Mouse (Mus musculus) adrenal gland, postnatal 10 days (tissue): ENCODE data around the gene Klhdc7b. TPM values are rescaled to one million over a fixed set of nuclear protein-coding genes. Genes with fewer than 3 reads are reported as not detected.
"Not testable (repeated sequence)": the region's sequence is repeated elsewhere in the genome, so short reads cannot be mapped to it uniquely, and the experiment has no call there.

ENCODE experiments used
- DNase-seq: peaks from one replicate; pipeline ENCODE4 v3.0.0; 2021; ENCODE audit warnings: mixed read lengths
- total RNA-seq, 2 experiments: library from RNA; stranded (reverse); gene quantifications; 2 replicates each; pipeline ENCODE4 v1.2.3; 2021

The Klhdc7b gene
- total RNA-seq, 2 experiments from 2014 or later: 0.06 TPM; not detected in 1

DNA sequence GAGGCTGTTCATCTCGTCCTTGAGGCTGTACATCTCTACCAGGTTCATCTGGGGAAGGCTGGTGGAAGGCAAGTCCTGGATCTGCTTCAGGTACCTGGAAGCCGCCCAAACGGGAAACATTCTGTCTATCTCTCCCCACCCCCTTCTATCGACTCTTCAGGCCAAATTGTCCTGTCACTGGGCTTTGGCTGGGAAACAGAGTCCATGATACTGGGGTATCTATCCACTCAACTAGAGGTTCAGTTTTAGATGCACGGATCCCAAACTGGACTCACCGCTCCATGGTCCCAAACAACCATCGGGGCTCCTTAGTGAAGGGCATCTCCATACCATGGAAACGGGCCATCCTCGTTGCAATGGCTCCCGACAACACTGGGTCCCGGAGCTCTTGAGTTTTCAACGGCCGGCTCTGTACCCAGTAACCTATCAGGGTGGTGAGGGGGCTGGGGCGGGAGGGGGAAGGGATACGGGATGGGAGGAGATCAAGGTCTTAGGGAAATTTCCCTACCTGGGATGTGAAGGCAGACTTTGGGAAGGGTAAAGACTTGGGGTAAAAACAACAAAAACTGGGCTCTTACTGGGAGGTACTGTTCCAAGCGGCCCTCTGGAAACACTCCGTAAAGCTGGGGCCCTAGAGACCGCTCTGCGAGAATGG, 43.5 kb downstream of the Klhdc7b start:
- peak; percentile 25 for DNase-seq

DNA sequence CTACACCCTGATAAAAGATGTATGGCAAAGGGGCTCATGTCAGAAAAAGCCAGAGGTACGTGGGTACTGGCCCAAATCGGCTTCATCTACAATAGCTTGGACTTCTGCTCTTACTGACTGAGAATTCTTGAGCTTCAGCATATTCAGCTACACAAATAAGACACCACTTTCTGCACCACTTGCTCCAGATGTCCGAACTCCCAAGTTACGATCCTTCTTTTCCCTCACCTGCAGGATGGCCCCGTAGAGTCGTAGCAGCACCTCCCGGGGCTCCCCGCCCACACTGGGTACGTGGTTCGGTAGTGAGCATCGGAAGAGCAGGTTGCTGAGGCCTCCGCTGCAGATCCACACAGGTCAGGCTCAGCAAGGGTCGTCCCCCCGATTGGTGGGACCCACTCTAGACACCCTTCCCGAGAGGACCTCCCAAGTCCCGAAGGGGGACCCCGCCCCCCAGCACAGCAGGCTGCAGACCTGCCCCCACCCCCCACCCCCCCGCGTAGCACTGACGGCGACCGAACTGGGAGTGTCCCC, 44.2 kb downstream of the Klhdc7b start:
- DNase-seq: no peak

DNA sequence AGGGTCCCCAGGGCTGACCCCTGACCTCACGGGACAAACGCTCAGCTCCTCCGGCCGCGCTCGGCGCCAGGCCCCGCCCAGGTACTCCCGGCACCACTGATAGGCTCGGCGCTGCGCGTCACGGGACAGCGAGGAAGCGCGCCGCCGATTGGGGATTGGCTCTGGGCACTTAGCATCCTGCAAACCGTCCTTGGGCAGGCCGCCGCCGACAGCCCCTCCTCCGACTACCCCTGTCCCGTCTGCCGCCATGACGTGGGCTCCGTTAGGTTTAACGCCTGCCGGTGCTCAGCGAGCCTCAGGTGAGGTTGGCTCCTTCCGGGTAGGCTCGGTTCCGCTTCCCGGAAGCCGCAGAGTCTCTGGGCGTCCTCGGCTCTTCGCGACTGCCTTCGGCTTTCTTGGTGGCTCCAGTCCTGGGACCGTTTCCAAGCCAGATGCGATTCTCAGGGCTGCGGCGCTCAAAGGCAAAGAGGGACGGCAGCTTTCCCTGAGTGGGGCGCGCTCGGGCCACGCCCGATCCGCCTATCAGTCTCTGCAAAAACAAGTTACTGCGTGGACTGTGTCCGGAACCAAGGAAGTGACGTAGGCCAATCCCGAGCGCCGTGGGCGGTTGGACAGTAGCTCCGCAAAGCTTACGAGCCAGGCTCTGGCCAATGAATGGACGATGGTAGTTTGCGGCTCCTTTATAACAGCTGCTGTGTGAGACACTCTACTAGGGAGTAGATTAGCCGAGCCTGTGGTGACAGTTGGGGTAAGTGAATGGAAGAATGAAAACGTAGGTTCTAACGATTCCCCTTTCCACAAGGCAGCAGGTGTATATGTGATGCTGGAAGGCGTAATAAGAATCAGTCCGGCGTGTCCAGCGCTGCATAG, 44.9 kb downstream of the Klhdc7b start, which contains the start of the genes C730034F03Rik, Gm44502 and Chkb:
TSS of gene C730034F03Rik (plus strand) at position 238 of the 870 bp plus-strand sequence.
TSS of gene Gm44502 (minus strand) at position 345 of the 870 bp plus-strand sequence.
TSS of gene Chkb (minus strand) at position 557 of the 870 bp plus-strand sequence.
- DNase-seq: peak; percentile 95

DNA sequence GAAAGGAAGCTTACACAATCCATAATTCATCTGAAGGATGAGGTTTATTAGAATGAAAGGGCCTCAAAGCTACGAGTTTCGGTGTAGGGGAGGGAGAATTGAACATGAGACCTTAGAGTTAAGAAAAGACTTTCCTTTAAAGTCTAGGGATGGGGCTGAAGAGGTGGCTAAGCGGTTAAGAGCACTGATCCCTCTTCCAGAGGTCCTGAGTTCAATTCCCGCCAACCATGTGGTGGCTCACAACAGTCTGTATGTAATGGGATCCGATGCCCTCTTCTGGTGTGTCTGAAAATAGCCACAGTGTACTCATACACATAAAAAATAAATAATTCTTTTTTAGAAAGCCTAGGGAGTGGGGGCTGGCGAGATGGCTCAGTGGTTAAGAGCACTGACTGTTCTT, 45.6 kb downstream of the Klhdc7b start:
- no peak for DNase-seq

DNA sequence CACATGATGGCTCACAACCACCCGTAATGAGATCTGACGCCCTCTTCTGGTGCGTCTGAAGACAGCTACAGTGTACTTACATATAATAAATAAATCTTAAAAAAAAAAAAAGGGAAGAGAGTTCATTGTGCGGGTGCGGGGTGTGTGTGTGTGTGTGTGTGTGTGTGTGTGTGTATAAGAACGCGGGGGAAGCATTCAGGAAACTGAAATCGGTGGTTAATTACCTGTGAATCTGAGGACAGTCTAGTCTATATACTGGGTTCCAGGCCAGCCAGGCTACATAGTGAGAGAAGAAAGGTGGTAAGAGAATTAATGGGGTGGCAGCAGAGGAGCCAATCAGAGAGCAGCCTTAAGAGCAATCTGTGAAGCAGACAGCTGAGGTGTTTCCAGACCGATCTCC, 46.1 kb downstream of the Klhdc7b start:
- DNase-seq: not testable (repeated sequence)

DNA sequence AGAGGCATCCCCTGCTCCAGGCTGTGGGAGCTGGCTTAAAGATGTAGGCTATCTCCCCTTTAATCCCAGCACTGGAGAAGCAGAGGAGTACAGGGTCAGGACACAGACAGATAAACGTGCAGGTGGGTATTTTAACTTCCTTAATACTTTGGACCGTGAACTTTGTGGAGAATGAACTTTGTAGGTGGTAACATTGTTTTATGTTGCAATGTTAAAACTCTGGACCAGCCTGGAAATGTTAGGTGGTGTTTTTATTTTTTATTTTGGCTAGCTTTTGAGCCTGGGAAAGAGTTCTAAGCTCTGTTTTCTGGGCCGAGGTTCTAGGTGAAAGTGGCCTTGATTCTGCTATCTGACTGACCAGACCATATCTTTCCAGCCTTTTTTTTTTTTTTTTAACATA, 46.6 kb downstream of the Klhdc7b start:
- DNase-seq: no peak

DNA sequence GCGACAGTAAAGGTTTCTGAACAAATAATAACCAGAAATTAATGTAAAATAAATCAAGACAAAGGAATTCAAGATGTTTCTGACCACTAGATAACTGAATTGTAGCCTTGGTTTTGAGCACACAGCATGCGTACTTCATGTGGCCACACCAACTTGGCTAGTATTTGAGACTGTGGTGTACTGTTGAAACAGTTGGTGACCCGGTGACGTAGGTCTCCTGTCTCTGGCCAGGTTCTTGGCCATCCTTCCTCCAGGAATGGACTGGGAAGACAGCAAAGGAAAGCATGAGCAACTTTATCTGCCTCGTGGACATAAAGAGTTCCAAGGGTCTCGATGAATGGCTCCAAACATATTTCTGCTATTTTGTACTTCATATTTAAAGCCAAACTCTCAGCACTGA, 47.1 kb downstream of the Klhdc7b start:
- DNase-seq: no peak

DNA sequence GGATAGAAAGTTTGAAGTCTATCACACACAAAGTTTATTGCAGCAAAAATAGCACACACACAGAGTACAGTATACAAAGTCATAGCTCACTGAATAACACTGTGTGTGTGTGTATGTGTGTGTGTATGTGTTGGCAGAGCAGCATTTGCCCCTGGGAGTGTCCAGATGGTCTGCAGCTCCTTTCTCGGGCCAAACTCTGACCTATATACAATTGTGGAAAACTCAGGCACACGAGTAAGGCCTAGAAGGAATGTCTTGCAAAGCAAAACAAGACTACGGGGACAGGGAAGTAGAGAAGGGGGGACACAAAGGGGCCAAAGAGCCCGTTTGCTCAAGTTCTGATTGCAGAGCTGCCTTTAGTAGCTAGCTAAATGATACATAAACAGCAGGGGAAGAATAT, 48.2 kb downstream of the Klhdc7b start:
- no peak for DNase-seq

DNA sequence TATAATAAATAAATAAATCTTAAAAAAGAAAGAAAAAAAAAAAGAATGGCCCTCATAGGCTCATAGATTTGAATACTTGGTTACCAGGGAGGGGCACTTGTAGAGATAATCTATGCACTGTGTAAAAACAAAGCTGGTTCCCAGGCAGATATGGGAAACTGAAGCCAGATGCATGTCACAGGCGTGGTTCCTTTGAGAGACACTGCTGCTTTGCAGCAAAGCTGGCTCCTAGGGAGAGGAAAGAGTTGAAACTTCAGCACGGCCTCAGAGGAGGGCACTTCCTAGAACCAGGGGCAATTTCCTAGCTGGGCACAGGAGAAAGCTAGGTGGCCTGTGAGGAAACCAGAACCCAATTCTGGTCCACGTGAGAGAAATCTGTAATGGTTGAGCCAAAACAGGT, 49.4 kb downstream of the Klhdc7b start:
- no peak for DNase-seq

DNA sequence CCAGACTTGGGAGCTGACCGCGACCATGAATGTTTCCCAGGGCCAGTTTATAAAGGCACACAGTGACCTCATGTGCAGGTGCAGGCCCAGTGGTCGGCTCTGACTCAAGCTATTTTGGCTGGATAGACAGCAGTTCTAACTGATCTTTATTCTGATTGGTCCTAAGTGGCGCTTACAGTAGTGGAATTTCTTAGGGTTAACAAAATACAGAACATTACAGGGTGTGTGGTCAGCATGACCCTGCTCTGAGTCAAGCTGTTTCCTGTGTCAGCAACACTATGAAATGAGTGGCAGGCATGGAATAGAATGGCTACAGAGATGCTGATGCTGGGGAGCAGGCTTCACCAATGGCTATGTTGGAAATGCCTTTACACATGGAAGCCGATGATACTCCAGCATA, 51.2 kb downstream of the Klhdc7b start:
- DNase-seq: no peak

Other genes starting within 250 kb of the Klhdc7b start
- gene Mapk12, start 244.2 kb upstream of the Klhdc7b start, total RNA-seq: 10 to 100 TPM; 10.1 to 19.3 TPM
- 1 to 10 TPM; 5.1 to 7.3 TPM for gene Mapk11, start 235.3 kb upstream of the Klhdc7b start, total RNA-seq
- gene Plxnb2, start 204.1 kb upstream of the Klhdc7b start, total RNA-seq: 100 to 1,000 TPM in 1 of 2 experiments, 10 to 100 TPM in 1; 96.8 to 105 TPM
- gene Dennd6b, start 188.4 kb upstream of the Klhdc7b start, total RNA-seq: 1 to 10 TPM; 4.7 to 7.4 TPM
- 10 to 100 TPM; 41.8 to 52.0 TPM for gene Ppp6r2, start 173.4 kb upstream of the Klhdc7b start, total RNA-seq
- 10 to 100 TPM; 80.3 to 85.7 TPM for gene Sbf1, start 69.6 kb upstream of the Klhdc7b start, total RNA-seq
- gene Adm2, start 62.2 kb upstream of the Klhdc7b start, total RNA-seq: not detected
- 1 to 10 TPM; 1.8 to 3.3 TPM for gene Miox, start 50.5 kb upstream of the Klhdc7b start, total RNA-seq
- gene Lmf2, start 29.3 kb upstream of the Klhdc7b start, total RNA-seq: 10 to 100 TPM; 38.6 to 41.9 TPM
- 100 to 1,000 TPM in 1 of 2 experiments, 10 to 100 TPM in 1; 89.2 to 103 TPM for gene Ncaph2, start 29.2 kb upstream of the Klhdc7b start, total RNA-seq
- 10 to 100 TPM; 34.7 to 43.7 TPM for gene Sco2, start 11.1 kb upstream of the Klhdc7b start, total RNA-seq
- gene Tymp, start 7.9 kb upstream of the Klhdc7b start, total RNA-seq: 1 to 10 TPM; 3.4 to 9.8 TPM
- 1 to 10 TPM; 1.4 to 1.5 TPM for gene Odf3b, start 5.6 kb upstream of the Klhdc7b start, total RNA-seq
- gene Syce3, start 25.6 kb downstream of the Klhdc7b start, total RNA-seq: not detected
- gene Cpt1b, start 40.9 kb downstream of the Klhdc7b start, total RNA-seq: 100 to 1,000 TPM; 554 to 660 TPM
- gene C730034F03Rik, start 44.7 kb downstream of the Klhdc7b start, total RNA-seq: 1 to 10 TPM; 2.5 to 3.5 TPM
- gene Gm44502, start 44.8 kb downstream of the Klhdc7b start, total RNA-seq: 1 to 10 TPM; 5.6 to 9.2 TPM
- 100 to 1,000 TPM; 106 to 128 TPM for gene Chkb, start 45.0 kb downstream of the Klhdc7b start, total RNA-seq
- gene Mapk8ip2, start 69.0 kb downstream of the Klhdc7b start, total RNA-seq: 10 to 100 TPM in 1 of 2 experiments, 1 to 10 TPM in 1; 6.9 to 12.7 TPM
- gene Arsa, start 92.5 kb downstream of the Klhdc7b start, total RNA-seq: 10 to 100 TPM; 26.6 to 29.5 TPM
- gene Shank3, start 114.7 kb downstream of the Klhdc7b start, total RNA-seq: 10 to 100 TPM; 54.1 to 67.5 TPM
- gene Acr, start 183.4 kb downstream of the Klhdc7b start, total RNA-seq: under 1 TPM; 0.45 to 0.76 TPM
- gene Rabl2, start 207.0 kb downstream of the Klhdc7b start, total RNA-seq: 10 to 100 TPM in 1 of 2 experiments, 1 to 10 TPM in 1; 9.2 to 11.1 TPM